Mouse (Mus musculus) stomach, embryonic 16.5 days (tissue): ENCODE data around the gene Dock6. TPM values are rescaled to one million over a fixed set of nuclear protein-coding genes. Genes with fewer than 3 reads are reported as not detected.

ENCODE experiments used
- ATAC-seq: fragments of 200-750 bp; cut with Nextera tagmentation; 2 replicates; pipeline ENCODE4 v1.8.0; 2017; ENCODE audit warnings: moderate number of reproducible peaks, moderate TSS enrichment; ENCODE audit not compliant: insufficient read depth, low FRiP score
- H3K27ac ChIP-seq: fragments of 300-500 bp; sonication (generic); 2 replicates; pipeline ENCODE4 v1.5.1; 2014; ENCODE audit warnings: low read length
- H3K27me3 ChIP-seq: fragments of 300-500 bp; sonication (generic); 2 replicates; pipeline ENCODE4 v1.6.1; 2014; ENCODE audit warnings: low read length, control low read depth, mixed read lengths; ENCODE audit not compliant: control insufficient read depth, insufficient read depth
- H3K36me3 ChIP-seq: fragments of 300-500 bp; sonication (generic); 2 replicates; pipeline ENCODE4 v1.6.1; 2014; ENCODE audit warnings: low read length; ENCODE audit not compliant: control insufficient read depth, insufficient read depth
- H3K4me1 ChIP-seq: fragments of 300-500 bp; sonication (generic); 2 replicates; pipeline ENCODE4 v1.6.1; 2014; ENCODE audit warnings: low read length, control low read depth, mixed read lengths; ENCODE audit not compliant: control insufficient read depth, insufficient read depth
- H3K4me2 ChIP-seq: fragments of 300-500 bp; sonication (generic); 2 replicates; pipeline ENCODE4 v1.6.1; 2014; ENCODE audit warnings: low read depth, low read length, mixed read lengths
- H3K4me3 ChIP-seq: fragments of 300-500 bp; sonication (generic); replicated peaks from 2 replicates; pipeline ENCODE4 v1.5.1; 2014; ENCODE audit warnings: mild to moderate bottlenecking, low read length
- H3K9ac ChIP-seq: fragments of 300-500 bp; sonication (generic); 2 replicates; pipeline ENCODE4 v1.6.1; 2014; ENCODE audit warnings: low read length
- H3K9me3 ChIP-seq: fragments of 300-500 bp; sonication (generic); replicated peaks from 2 replicates; pipeline ENCODE4 v1.6.1; 2016; ENCODE audit warnings: low read length, control low read depth; ENCODE audit not compliant: control insufficient read depth
- WGBS: fragments of 180-500 bp; shearing (Covaris S2); extraction: QIAGEN DNeasy Blood & Tissue Kit; methylation state at CpG from one replicate; pipeline ENCODE4 v1.1.7; 2014; 5-methylcytosine and 5-hydroxymethylcytosine counted together
- polyA plus RNA-seq: library from polyadenylated mRNA; unstranded; fragments of >200 nt; fragmentation: Nextera tagmentation; extraction: Ambion mirVana; gene quantifications from 2 replicates; pipeline ENCODE4 v1.2.1, GENCODE M21; 2015

Dock6 gene
- polyA plus RNA-seq, 1 experiment from 2014 or later: 39.4 TPM

GRCm38 (mm10) chr9:21823957-21824356 lies 28.5 kb downstream of the Dock6 start:
- Histone ChIP-seq H3K36me3 (peaks cover 9% of the 10 kb centered on the region), H3K9me3 (no peaks in the 10 kb centered on the region), H3K4me3 (no peak overlapping the region), H3K27ac (no peak overlapping the region), H3K27me3 (no peaks in the 10 kb centered on the region), H3K9ac (no peak overlapping the region), H3K4me1 (no peaks in the 10 kb centered on the region), H3K4me2 (no peak overlapping the region)
- 51% methylated on average over 4 of the region's 4 CpGs for WGBS
- ATAC-seq: no peak

GRCm38 (mm10) chr9:21822686-21823085 lies 29.7 kb downstream of the Dock6 start:
- no peak for ATAC-seq
- Histone ChIP-seq H3K4me2 (no peak overlapping the region), H3K9me3 (no peaks in the 10 kb centered on the region), H3K4me3 (no peak overlapping the region), H3K36me3 (peaks cover 9% of the 10 kb centered on the region), H3K27me3 (no peaks in the 10 kb centered on the region), H3K9ac (no peak overlapping the region), H3K27ac (no peak overlapping the region), H3K4me1 (no peaks in the 10 kb centered on the region)
- 79% methylated on average over 6 of the region's 6 CpGs for WGBS

GRCm38 (mm10) chr9:21820183-21820582 lies 32.3 kb downstream of the Dock6 start:
- H3K36me3 ChIP-seq: peaks cover 14% of the 10 kb centered on the region; the same call in 1 of the 2 replicates
- WGBS: 85% methylated on average over 12 of the region's 12 CpGs
- H3K27ac ChIP-seq: no peak overlapping the region
- no peaks in the 10 kb centered on the region for H3K4me1 ChIP-seq
- no peak overlapping the region for H3K4me3 ChIP-seq
- no peak overlapping the region for H3K4me2 ChIP-seq
- H3K27me3 ChIP-seq: no peaks in the 10 kb centered on the region
- no peaks in the 10 kb centered on the region for H3K9me3 ChIP-seq
- no peak for ATAC-seq
- no peak overlapping the region for H3K9ac ChIP-seq

GRCm38 (mm10) chr9:21819181-21819729 lies 33.2 kb downstream of the Dock6 start:
- no peaks in the 10 kb centered on the region for H3K9me3 ChIP-seq
- no peak for ATAC-seq

GRCm38 (mm10) chr9:21818561-21818960 lies 33.9 kb downstream of the Dock6 start:
- H3K9ac ChIP-seq: no peak overlapping the region
- ATAC-seq: no peak
- 95% methylated on average over 6 of the region's 6 CpGs for WGBS
- peaks cover 18% of the 10 kb centered on the region for H3K36me3 ChIP-seq
- H3K27ac ChIP-seq: no peak overlapping the region
- no peaks in the 10 kb centered on the region for H3K27me3 ChIP-seq
- no peaks in the 10 kb centered on the region for H3K9me3 ChIP-seq
- H3K4me3 ChIP-seq: no peak overlapping the region
- no peak overlapping the region for H3K4me2 ChIP-seq
- H3K4me1 ChIP-seq: no peaks in the 10 kb centered on the region

More at GRCm38 (mm10) chr9:21819181-21819729, 33.2 kb downstream of the Dock6 start:
- Histone ChIP-seq H3K27ac (no peak overlapping the region), H3K27me3 (no peaks in the 10 kb centered on the region), H3K36me3 (peaks cover 18% of the 10 kb centered on the region), H3K4me2 (no peak overlapping the region), H3K4me3 (no peak overlapping the region), H3K4me1 (no peaks in the 10 kb centered on the region), H3K9ac (no peak overlapping the region)
- WGBS: 90% methylated on average over 2 of the region's 2 CpGs

DNA sequence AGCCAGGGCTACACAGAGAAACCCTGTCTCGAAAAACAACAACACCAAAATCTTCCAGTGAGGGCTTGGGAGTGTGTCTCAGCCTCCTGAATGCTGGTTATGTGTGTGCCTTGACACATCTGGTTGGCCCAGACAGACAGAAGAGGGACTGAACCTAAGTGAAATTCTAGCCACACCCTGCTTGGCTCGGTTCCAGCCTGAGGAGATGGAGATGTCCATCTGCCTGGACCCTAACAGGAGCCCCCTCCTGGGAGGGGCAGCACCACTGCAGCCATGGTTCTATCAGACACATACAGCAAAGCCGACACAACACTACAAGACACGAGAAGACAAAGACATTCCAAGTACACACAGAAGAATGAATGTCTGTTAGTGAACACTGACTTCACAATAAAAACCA lies 34.3 kb downstream of the Dock6 start:
- H3K9me3 ChIP-seq: no peaks in the 10 kb centered on the region
- no peak overlapping the region for H3K4me2 ChIP-seq
- H3K27ac ChIP-seq: no peak overlapping the region
- no peak overlapping the region for H3K9ac ChIP-seq
- WGBS: 80% methylated on average over 4 of the region's 4 CpGs
- H3K4me3 ChIP-seq: no peak overlapping the region
- H3K4me1 ChIP-seq: no peaks in the 10 kb centered on the region
- H3K36me3 ChIP-seq: peaks cover 18% of the 10 kb centered on the region
- no peak for ATAC-seq
- no peaks in the 10 kb centered on the region for H3K27me3 ChIP-seq

DNA sequence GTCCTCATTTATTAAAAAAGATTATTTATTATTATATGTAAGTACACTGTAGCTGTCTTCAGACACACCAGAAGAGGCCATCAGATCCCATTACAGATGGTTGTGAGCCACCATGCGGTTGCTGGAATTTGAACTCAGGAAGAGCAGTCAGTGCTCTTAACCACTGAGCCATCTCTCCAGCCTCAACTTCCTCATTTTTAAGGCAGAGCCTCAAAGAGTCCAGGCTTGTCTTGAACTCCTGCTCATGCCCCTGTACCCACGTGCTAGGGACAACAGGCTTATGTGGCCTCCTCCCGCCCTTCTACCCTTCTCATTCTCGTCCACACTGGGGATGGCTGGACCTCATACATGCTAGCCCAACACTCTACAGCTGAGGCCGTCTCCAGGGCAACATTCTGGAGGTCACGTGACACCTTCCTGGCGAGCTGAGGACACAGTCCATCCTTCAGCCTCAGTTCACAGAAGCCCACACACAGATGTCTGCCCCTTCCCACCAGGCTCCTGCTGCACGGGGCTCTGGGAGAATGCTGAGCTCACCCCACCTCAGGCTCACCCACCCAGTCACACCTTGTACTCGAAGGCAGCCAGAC lies 35.6 kb downstream of the Dock6 start:
- Histone ChIP-seq H3K4me1 (no peaks in the 10 kb centered on the region), H3K36me3 (peaks cover 18% of the 10 kb centered on the region), H3K27me3 (no peaks in the 10 kb centered on the region), H3K9me3 (no peaks in the 10 kb centered on the region), H3K4me3 (no peak overlapping the region), H3K4me2 (no peak overlapping the region), H3K27ac (no peak overlapping the region), H3K9ac (no peak overlapping the region)
- WGBS: 67% methylated on average over 9 of the region's 9 CpGs
- ATAC-seq: no peak

DNA sequence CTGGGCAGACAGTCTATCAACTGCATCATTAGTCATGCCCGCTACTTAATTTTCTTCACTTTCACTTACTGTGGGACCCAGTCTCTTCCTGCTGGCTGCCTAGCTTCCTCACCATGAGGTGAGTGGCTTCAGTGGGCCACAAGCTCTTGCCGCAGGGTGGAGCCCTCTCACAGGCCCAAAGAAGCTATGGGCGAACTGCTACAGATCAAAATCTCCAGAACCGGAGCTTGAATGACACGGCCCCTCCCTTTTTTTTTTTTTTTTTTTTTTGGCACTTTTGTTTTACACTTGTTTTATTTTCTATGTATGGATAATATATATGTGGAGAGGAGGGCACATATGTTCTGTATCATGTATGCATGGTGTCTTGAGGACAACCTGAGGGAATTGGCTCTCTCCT lies 41.3 kb downstream of the Dock6 start:
- Histone ChIP-seq H3K4me2 (no peak overlapping the region), H3K9me3 (no peaks in the 10 kb centered on the region), H3K27me3 (no peaks in the 10 kb centered on the region), H3K4me3 (no peak overlapping the region), H3K4me1 (no peaks in the 10 kb centered on the region), H3K36me3 (peaks cover 7% of the 10 kb centered on the region), H3K27ac (no peak overlapping the region), H3K9ac (no peak overlapping the region)
- 81% methylated on average over 5 of the region's 5 CpGs for WGBS
- ATAC-seq: no peak

DNA sequence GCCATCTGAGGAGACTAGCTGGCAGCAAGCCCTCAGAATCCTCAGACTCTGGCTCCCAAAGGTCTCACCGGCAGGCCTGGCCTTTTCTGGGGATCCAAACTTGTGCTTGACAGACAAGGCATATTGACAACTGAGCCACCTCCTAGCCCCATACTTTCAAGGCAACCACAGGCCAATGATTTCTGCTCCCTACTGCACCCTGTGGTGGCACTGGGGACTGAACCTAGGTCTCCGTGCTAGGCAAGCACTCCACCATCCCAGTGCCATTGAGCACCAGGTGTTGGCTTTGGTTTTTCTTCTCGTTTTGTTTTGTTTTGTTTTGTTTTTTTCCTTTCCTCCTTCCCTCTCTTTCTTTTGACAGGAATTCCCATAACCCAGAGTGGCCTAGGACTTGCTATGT lies 43.9 kb downstream of the Dock6 start:
- WGBS: 71% methylated on average over 3 of the region's 3 CpGs
- ATAC-seq: no peak
- Histone ChIP-seq H3K27me3 (no peaks in the 10 kb centered on the region), H3K9ac (no peak overlapping the region), H3K4me3 (no peak overlapping the region), H3K27ac (no peak overlapping the region), H3K4me1 (peaks cover 8% of the 10 kb centered on the region; the same call in 1 of the 2 replicates), H3K9me3 (no peaks in the 10 kb centered on the region), H3K36me3 (0 out of 2 replicates have a peak, but pooled peaks cover 3% of the 10 kb centered on the region), H3K4me2 (no peak overlapping the region)
